8 mouse cellular contexts compared by ENCODE assay signal in the genomic region with DNA sequence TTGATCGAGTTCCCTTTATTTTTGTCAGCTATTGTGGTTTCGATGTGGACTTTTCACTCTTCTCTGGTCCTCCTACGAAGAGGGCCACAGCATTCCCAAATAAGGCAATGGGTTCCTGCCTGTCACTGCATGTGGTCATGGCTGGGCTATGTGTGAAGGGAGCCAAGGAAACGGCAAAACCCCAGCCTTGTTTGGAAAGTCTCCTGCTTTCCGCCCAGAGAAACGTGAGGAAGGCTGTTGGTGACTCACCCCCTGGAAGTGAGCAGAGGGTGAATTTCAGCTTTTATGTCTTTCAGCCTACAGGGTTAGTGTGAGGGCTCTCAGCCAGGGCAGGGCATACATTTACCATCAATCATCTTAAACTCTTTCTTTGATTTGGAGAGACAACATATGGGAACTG.
A peak's percentile ranks its signal among the peaks of the same experiment; 100 is the strongest.
DNase-seq lines count a peak whose midpoint lies in the region; ATAC-seq and TF ChIP-seq lines count a peak whose summit lies in the region.

No protein-coding gene starts in this region.

- ATAC-seq in liver, embryonic 15.5 days (ENCODE audit: insufficient read depth): 0 out of 2 replicates have a peak, but pooled peaks have one; percentile 28

- 39% methylated on average over 6 of the region's 6 CpGs for WGBS in heart, embryonic 10.5 days
- 35% methylated on average over 6 of the region's 6 CpGs for WGBS in liver, embryonic 15.5 days (ENCODE audit: insufficient replicate concordance)

- no peak overlapping the region for H3ac ChIP-seq in myocyte (ENCODE audit: control insufficient read depth, insufficient read length)

- H3K79me2 ChIP-seq in myocyte (ENCODE audit: control insufficient read depth, insufficient read depth): no peaks in the 10 kb centered on the region

- no peak for TF ChIP-seq CTCF in embryonic fibroblast, embryonic 13.5 days (IDR thresholded peaks at IDR 0.05; ENCODE audit: borderline replicate concordance, insufficient read depth, low read length)

- TF ChIP-seq POLR2A in embryonic fibroblast, embryonic 13.5 days (IDR thresholded peaks at IDR 0.05; ENCODE audit: low read depth, low read length): no peak
- no peak for TF ChIP-seq POLR2A in myocyte (IDR thresholded peaks at IDR 0.05; ENCODE audit: insufficient read length, low read depth)

- H3K4me3 ChIP-seq in embryonic fibroblast, embryonic 13.5 days (ENCODE audit: insufficient read depth, low read length): no peak overlapping the region
- no peak overlapping the region for H3K4me3 ChIP-seq in heart, embryonic 10.5 days
- no peak overlapping the region for H3K4me3 ChIP-seq in liver, embryonic 15.5 days (replicated peaks)
- H3K4me3 ChIP-seq in myocyte: no peak overlapping the region

- H3K9me3 ChIP-seq in heart, embryonic 10.5 days: no peaks in the 10 kb centered on the region
- H3K9me3 ChIP-seq in liver, embryonic 15.5 days (replicated peaks): no peaks in the 10 kb centered on the region

- H3K4me2 ChIP-seq in liver, embryonic 15.5 days: no peak overlapping the region
- peak overlapping the region; percentile 67 for H3K4me2 ChIP-seq in myocyte (ENCODE audit: low read depth)

- DNase-seq in 3134 (ENCODE audit: extremely low read depth, insufficient read length, low spot score): peak; percentile 52
- DNase-seq in adrenal gland, postnatal 10 days: peak; percentile 48
- peak; percentile 74 for DNase-seq in heart, embryonic 10.5 days (ENCODE audit: low spot score)
- peak; percentile 52 for DNase-seq in kidney, adult 9 months
- DNase-seq in thymus, postnatal 25 days: peak; percentile 16

- H3K4me1 ChIP-seq in embryonic fibroblast, embryonic 13.5 days (ENCODE audit: control insufficient read depth, insufficient read depth, low read length): peaks cover 6% of the 10 kb centered on the region
- peaks cover 8% of the 10 kb centered on the region; the same call in 1 of the 2 replicates for H3K4me1 ChIP-seq in heart, embryonic 10.5 days
- no peaks in the 10 kb centered on the region for H3K4me1 ChIP-seq in liver, embryonic 15.5 days (replicated peaks)

- no peak overlapping the region for H3K9ac ChIP-seq in liver, embryonic 15.5 days

- H3K36me3 ChIP-seq in heart, embryonic 10.5 days: no peaks in the 10 kb centered on the region
- H3K36me3 ChIP-seq in liver, embryonic 15.5 days (replicated peaks): no peaks in the 10 kb centered on the region
- H3K36me3 ChIP-seq in myocyte (ENCODE audit: control insufficient read depth, insufficient read depth): no peaks in the 10 kb centered on the region

- peaks cover 5% of the 10 kb centered on the region; the same call in 1 of the 2 replicates for H3K27me3 ChIP-seq in heart, embryonic 10.5 days (ENCODE audit: insufficient read depth, poor library complexity, severe bottlenecking)
- H3K27me3 ChIP-seq in liver, embryonic 15.5 days: peaks cover 5% of the 10 kb centered on the region; the same call in 1 of the 2 replicates
- no peaks in the 10 kb centered on the region for H3K27me3 ChIP-seq in myocyte (ENCODE audit: control insufficient read depth, insufficient read depth, insufficient read length)

- peak overlapping the region; percentile 98 for H3K27ac ChIP-seq in embryonic fibroblast, embryonic 13.5 days (ENCODE audit: insufficient read depth, low read length)
- peak overlapping the region; percentile 84 for H3K27ac ChIP-seq in heart, embryonic 10.5 days
- no peak overlapping the region for H3K27ac ChIP-seq in liver, embryonic 15.5 days (replicated peaks)

TF ChIP-seq in myocyte, 11 proteins besides CTCF, POLR2A, EP300 and RAD21:
- TF ChIP-seq E2F4 (IDR thresholded peaks at IDR 0.05; ENCODE audit: insufficient read depth) (no peak), TCF3 (IDR thresholded peaks at IDR 0.05; ENCODE audit: insufficient read length, low read depth) (no peak), MYOG (IDR thresholded peaks at IDR 0.05; ENCODE audit: control insufficient read depth in 1 of 3, insufficient read depth in 1 of 3, insufficient read length in 2 of 3, low read depth in 2 of 3) (peak in 1 of 3 experiments; percentile 5), CEBPB (IDR thresholded peaks at IDR 0.05; ENCODE audit: insufficient read depth, poor library complexity, severe bottlenecking) (no peak), MAX (IDR thresholded peaks at IDR 0.05; ENCODE audit: low read depth) (no peak), USF1 (IDR thresholded peaks at IDR 0.05; ENCODE audit: low read depth) (no peak), REST (IDR thresholded peaks at IDR 0.05; ENCODE audit: insufficient read depth, insufficient read length) (no peak), POLR2AphosphoS2 (IDR thresholded peaks at IDR 0.05; ENCODE audit: insufficient read length, low read depth) (no peak), TCF12 (IDR thresholded peaks at IDR 0.05; ENCODE audit: insufficient read depth, poor library complexity, severe bottlenecking) (no peak), MYOD1 (IDR thresholded peaks at IDR 0.05; ENCODE audit: control insufficient read depth in 1 of 3, insufficient read length in 2 of 3, low read depth in 2 of 3) (peak in 1 of 3 experiments; percentile 17), SRF (IDR thresholded peaks at IDR 0.05; ENCODE audit: control insufficient read depth, insufficient read length, low read depth) (peak; percentile 100)

Comparison
In these comparisons a context has a peak if more than half of its experiments do, and no peak if none do; other contexts are left out.
1. DNase-seq: peak in every context shown above with its lines; median percentile 74 in heart, embryonic 10.5 days; 52 in 3134; 52 in kidney, adult 9 months; 48 in adrenal gland, postnatal 10 days; 16 in thymus, postnatal 25 days.